Mouse (Mus musculus): Measurements from ENCODE around the gene Vmn1r90. TPM values are rescaled to one million over a fixed set of nuclear protein-coding genes. Genes with fewer than 3 reads are reported as not detected.
"Not testable (repeated sequence)": the region's sequence is repeated elsewhere in the genome, so short reads cannot be mapped to it uniquely, and the experiment has no call there.

Vmn1r90 gene
- 0.39 and 0.55 TPM in 2 replicates for polyA plus RNA-seq (2015; fragmentation: Nextera tagmentation; extraction: Ambion mirVana)

GRCm38 (mm10) chr7:14563406-14563805, at the start of gene Vmn1r90:
Gene Vmn1r90, minus strand, starts transcription at chr7:14563506.
- Histone ChIP-seq H3K4me3 (no peak within 1 kb of the TSS), H3K4me2 (no peak within 1 kb of the TSS), H3K27ac (no peak within 1 kb of the TSS), H3K9me3 (peaks cover 11% of the 10 kb centered on the region; the same call in 1 of the 2 replicates), H3K27me3 (no peaks in the 10 kb centered on the region), H3K9ac (no peak within 1 kb of the TSS), H3K36me3 (peaks cover 6% of the 10 kb centered on the region; the same call in 1 of the 2 replicates), H3K4me1 (replicated peaks) (no peaks in the 10 kb centered on the region)
- no peak for ATAC-seq (ENCODE audit: low FRiP score)
- 68% methylated on average over 1 of the region's 1 CpGs for WGBS

- not testable (repeated sequence) for H3K9ac ChIP-seq; H3K4me1 ChIP-seq (replicated peaks); H3K27ac ChIP-seq; H3K4me3 ChIP-seq; ATAC-seq (ENCODE audit: low FRiP score); H3K27me3 ChIP-seq; H3K4me2 ChIP-seq
- 62% methylated on average over 8 of the region's 8 CpGs for WGBS
- Histone ChIP-seq H3K36me3 (peaks cover 16% of the 10 kb centered on the region), H3K9me3 (peaks cover 28% of the 10 kb centered on the region)
Measured at GRCm38 (mm10) chr7:14593009-14593408, 29.7 kb upstream of the Vmn1r90 start.

- Histone ChIP-seq H3K9ac (no peak overlapping the region), H3K36me3 (no peaks in the 10 kb centered on the region), H3K9me3 (peaks cover 22% of the 10 kb centered on the region), H3K27ac (no peak overlapping the region), H3K4me1 (replicated peaks) (no peaks in the 10 kb centered on the region), H3K4me2 (no peak overlapping the region), H3K27me3 (no peaks in the 10 kb centered on the region), H3K4me3 (no peak overlapping the region)
- ATAC-seq (ENCODE audit: low FRiP score) = no peak
- WGBS = 90% methylated on average over 1 of the region's 1 CpGs
Measured at GRCm38 (mm10) chr7:14552284-14552683, 11.0 kb downstream of the Vmn1r90 start.

- no peak for ATAC-seq (ENCODE audit: low FRiP score)
- H3K27me3 ChIP-seq = no peaks in the 10 kb centered on the region
- peaks cover 18% of the 10 kb centered on the region for H3K9me3 ChIP-seq
- H3K27ac ChIP-seq = no peak overlapping the region
- H3K4me2 ChIP-seq = no peak overlapping the region
- no peaks in the 10 kb centered on the region for H3K36me3 ChIP-seq
- H3K9ac ChIP-seq = no peak overlapping the region
- H3K4me1 ChIP-seq (replicated peaks) = no peaks in the 10 kb centered on the region
- WGBS = 63% methylated on average over 1 of the region's 1 CpGs
- H3K4me3 ChIP-seq = no peak overlapping the region
Measured at GRCm38 (mm10) chr7:14525280-14525679, 38.0 kb downstream of the Vmn1r90 start.

GRCm38 (mm10) chr7:14522636-14523035, 40.7 kb downstream of the Vmn1r90 start:
- no peak overlapping the region for H3K9ac ChIP-seq
- H3K4me2 ChIP-seq = no peak overlapping the region
- no peaks in the 10 kb centered on the region for H3K4me1 ChIP-seq (replicated peaks)
- H3K27me3 ChIP-seq = no peaks in the 10 kb centered on the region
- ATAC-seq (ENCODE audit: low FRiP score) = no peak
- H3K27ac ChIP-seq = no peak overlapping the region
- WGBS = 86% methylated on average over 1 of the region's 1 CpGs
- no peak overlapping the region for H3K4me3 ChIP-seq
- H3K36me3 ChIP-seq = no peaks in the 10 kb centered on the region
- peaks cover 29% of the 10 kb centered on the region for H3K9me3 ChIP-seq

- Histone ChIP-seq H3K4me3 (no peak overlapping the region), H3K9ac (no peak overlapping the region), H3K4me1 (replicated peaks) (no peaks in the 10 kb centered on the region), H3K36me3 (no peaks in the 10 kb centered on the region), H3K27ac (no peak overlapping the region), H3K9me3 (peaks cover 42% of the 10 kb centered on the region), H3K27me3 (no peaks in the 10 kb centered on the region), H3K4me2 (no peak overlapping the region)
- WGBS = 77% methylated on average over 3 of the region's 3 CpGs
- ATAC-seq (ENCODE audit: low FRiP score) = no peak
Measured at GRCm38 (mm10) chr7:14518301-14518700, 45.0 kb downstream of the Vmn1r90 start.

Other genes with a start within 250 kb of the Vmn1r90 start
- gene Obox8, start 229.9 kb downstream of the Vmn1r90 start, polyA plus RNA-seq (2015; fragmentation: Nextera tagmentation; extraction: Ambion mirVana) = not detected in 2 replicates
- gene Sult2a8, start 116.7 kb downstream of the Vmn1r90 start, polyA plus RNA-seq (2015; fragmentation: Nextera tagmentation; extraction: Ambion mirVana) = not detected in 2 replicates
- gene Sult2a7, start 69.3 kb downstream of the Vmn1r90 start, polyA plus RNA-seq (2015; fragmentation: Nextera tagmentation; extraction: Ambion mirVana) = not detected in 2 replicates
- gene Obox7, start 96.0 kb upstream of the Vmn1r90 start, polyA plus RNA-seq (2015; fragmentation: Nextera tagmentation; extraction: Ambion mirVana) = not detected in 2 replicates